Mouse (Mus musculus) erythroblast, embryonic 14.5 days (primary cell): ENCODE results near the gene Rad51d. TPM values are rescaled to one million over a fixed set of nuclear protein-coding genes. Genes with fewer than 3 reads are reported as not detected.

Source experiments
- H3K27me3 ChIP-seq: 2 replicates; pipeline ENCODE4 v1.6.1; 2012; ENCODE audit warnings: inconsistent platforms; ENCODE audit not compliant: control insufficient read depth
- H3K36me3 ChIP-seq: 2 replicates; pipeline ENCODE4 v1.6.1; 2012; ENCODE audit warnings: mild to moderate bottlenecking, inconsistent platforms; ENCODE audit not compliant: control insufficient read depth
- H3K4me1 ChIP-seq: 2 replicates; pipeline ENCODE4 v1.6.1; 2012; ENCODE audit warnings: inconsistent platforms; ENCODE audit not compliant: control insufficient read depth
- H3K4me3 ChIP-seq: replicated peaks from 2 replicates; pipeline ENCODE3; 2012; ENCODE audit warnings: moderate library complexity, mild to moderate bottlenecking, inconsistent platforms
- H3K9me3 ChIP-seq: 2 replicates; pipeline ENCODE4 v1.6.1; 2012; ENCODE audit warnings: low read length, inconsistent platforms, mixed read lengths; ENCODE audit not compliant: control insufficient read depth
- GATA1 ChIP-seq: IDR thresholded peaks from 2 replicates; pipeline ENCODE4 v1.6.1; 2012; ENCODE audit warnings: low read length, inconsistent platforms, mixed read lengths
- TAL1 ChIP-seq: IDR thresholded peaks from 3 replicates; pipeline ENCODE4 v1.6.1; 2012; ENCODE audit warnings: low read length, inconsistent platforms, mixed read lengths
- polyA plus RNA-seq: library from polyadenylated mRNA; stranded (reverse); fragments of >175 nt; gene quantifications from 2 replicates; pipeline ENCODE4 v1.2.3, GENCODE M21; 2012

The Rad51d gene
- polyA plus RNA-seq, 1 experiment, result 0.19 TPM

- Histone ChIP-seq H3K36me3 (peaks cover 52% of the 10 kb centered on the region), H3K4me3 (no peak overlapping the region), H3K27me3 (no peaks in the 10 kb centered on the region), H3K4me1 (peaks cover 3% of the 10 kb centered on the region), H3K9me3 (peaks cover 4% of the 10 kb centered on the region; the same call in 1 of the 2 replicates)
- TF ChIP-seq GATA1, result no peak
- TF ChIP-seq TAL1, result no peak
Measured at GRCm38 (mm10) chr11:82899720-82900119, 9.3 kb upstream of the Rad51d start.

GRCm38 (mm10) chr11:82897478-82897877 lies 7.1 kb upstream of the Rad51d start:
- Histone ChIP-seq H3K36me3 (peaks cover 30% of the 10 kb centered on the region), H3K4me1 (peaks cover 3% of the 10 kb centered on the region), H3K4me3 (no peak overlapping the region), H3K27me3 (peaks cover 3% of the 10 kb centered on the region), H3K9me3 (peaks cover 4% of the 10 kb centered on the region; the same call in 1 of the 2 replicates)
- TF ChIP-seq TAL1, result no peak
- no peak for TF ChIP-seq GATA1

GRCm38 (mm10) chr11:82891936-82892335 lies 1.5 kb upstream of the Rad51d start, which contains the start of gene Fndc8:
Gene Fndc8, plus strand, starts transcription at chr11:82892124.
- Histone ChIP-seq H3K36me3 (no peaks in the 10 kb centered on the region), H3K4me3 (no peak within 1 kb of the TSS), H3K4me1 (peaks cover 26% of the 10 kb centered on the region), H3K27me3 (peaks cover 13% of the 10 kb centered on the region), H3K9me3 (peaks cover 4% of the 10 kb centered on the region; the same call in 1 of the 2 replicates)
- TF ChIP-seq GATA1 (no peak), TAL1 (no peak)

GRCm38 (mm10) chr11:82889524-82890341 lies 681 bp downstream of the Rad51d start:
- Histone ChIP-seq H3K9me3 (no peaks in the 10 kb centered on the region), H3K4me1 (peaks cover 26% of the 10 kb centered on the region), H3K36me3 (0 out of 2 replicates have a peak, but pooled peaks cover 2% of the 10 kb centered on the region), H3K27me3 (peaks cover 13% of the 10 kb centered on the region), H3K4me3 (peak overlapping the region; percentile 85)
- TF ChIP-seq GATA1 (no peak), TAL1 (no peak)

- Histone ChIP-seq H3K36me3 (0 out of 2 replicates have a peak, but pooled peaks cover 2% of the 10 kb centered on the region), H3K4me3 (no peak overlapping the region), H3K4me1 (peaks cover 26% of the 10 kb centered on the region), H3K9me3 (no peaks in the 10 kb centered on the region), H3K27me3 (peaks cover 13% of the 10 kb centered on the region)
- TF ChIP-seq TAL1 (no peak), GATA1 (0 out of 2 replicates have a peak, but pooled peaks have one; percentile 20)
Measured at GRCm38 (mm10) chr11:82888491-82888946, 1.9 kb downstream of the Rad51d start.

- Histone ChIP-seq H3K27me3 (peaks cover 1% of the 10 kb centered on the region), H3K4me3 (no peak overlapping the region), H3K9me3 (no peaks in the 10 kb centered on the region), H3K4me1 (peaks cover 26% of the 10 kb centered on the region), H3K36me3 (peaks cover 18% of the 10 kb centered on the region)
- TF ChIP-seq GATA1 (no peak), TAL1 (no peak)
Measured at GRCm38 (mm10) chr11:82886559-82886958, 3.9 kb downstream of the Rad51d start.

- Histone ChIP-seq H3K27me3 (no peaks in the 10 kb centered on the region), H3K36me3 (peaks cover 33% of the 10 kb centered on the region), H3K4me1 (peaks cover 5% of the 10 kb centered on the region), H3K4me3 (no peak overlapping the region), H3K9me3 (no peaks in the 10 kb centered on the region)
- TF ChIP-seq TAL1 (no peak), GATA1 (no peak)
Measured at GRCm38 (mm10) chr11:82883180-82883579, 7.2 kb downstream of the Rad51d start.

- Histone ChIP-seq H3K9me3 (peaks cover 4% of the 10 kb centered on the region), H3K4me1 (peaks cover 16% of the 10 kb centered on the region), H3K27me3 (no peaks in the 10 kb centered on the region), H3K36me3 (peaks cover 27% of the 10 kb centered on the region), H3K4me3 (no peak overlapping the region)
- TF ChIP-seq TAL1 (no peak), GATA1 (no peak)
Measured at GRCm38 (mm10) chr11:82877726-82878344, 12.6 kb downstream of the Rad51d start.

- Histone ChIP-seq H3K4me3 (no peak overlapping the region), H3K27me3 (no peaks in the 10 kb centered on the region), H3K4me1 (peaks cover 22% of the 10 kb centered on the region), H3K9me3 (peaks cover 4% of the 10 kb centered on the region), H3K36me3 (peaks cover 16% of the 10 kb centered on the region)
- TF ChIP-seq GATA1, result no peak
- TF ChIP-seq TAL1, result no peak
Measured at GRCm38 (mm10) chr11:82875631-82876030, 14.8 kb downstream of the Rad51d start.
